Mouse (Mus musculus) ES-E14 (cell line): ENCODE measurements around the gene Tatdn2. TPM values are rescaled to one million over a fixed set of nuclear protein-coding genes. Genes with fewer than 3 reads are reported as not detected.

Source experiments
- DNase-seq: peaks from one replicate; pipeline ENCODE4 v3.0.0-alpha.2; 2013; ENCODE audit warnings: low read depth, low spot score
- H3K27ac ChIP-seq: 2 replicates; pipeline ENCODE4 v1.5.1; 2012; ENCODE audit warnings: low read depth, mild to moderate bottlenecking, low read length, moderate library complexity, mixed read lengths; ENCODE audit not compliant: poor library complexity, insufficient read depth, severe bottlenecking
- H3K36me3 ChIP-seq: 2 replicates; pipeline ENCODE4 v1.6.1; 2012; ENCODE audit warnings: mild to moderate bottlenecking, low read length, moderate library complexity, mixed read lengths; ENCODE audit not compliant: control insufficient read depth, poor library complexity, insufficient read depth, severe bottlenecking
- H3K4me1 ChIP-seq, 2 experiments: fragments of 150-350 bp in 1 of 2; sonication (generic) in 1 of 2; 2 replicates each; pipeline ENCODE4 v1.6.1; 2012; ENCODE audit warnings: low read length in 2 of 2, mild to moderate bottlenecking in 1 of 2, mixed read lengths in 1 of 2; ENCODE audit not compliant: control insufficient read depth in 2 of 2, insufficient read depth in 2 of 2, poor library complexity in 1 of 2
- H3K4me3 ChIP-seq, 2 experiments: fragments of 150-350 bp in 1 of 2; sonication (generic) in 1 of 2; 2 replicates each; pipeline ENCODE4 v1.5.1; 2012; ENCODE audit warnings: low read length in 2 of 2, low read depth in 1 of 2, mild to moderate bottlenecking in 1 of 2, mixed read lengths in 1 of 2; ENCODE audit not compliant: insufficient read depth in 1 of 2, poor library complexity in 1 of 2, severe bottlenecking in 1 of 2
- H3K9ac ChIP-seq: 2 replicates; pipeline ENCODE4 v1.6.1; 2012; ENCODE audit warnings: low read depth, mild to moderate bottlenecking, low read length, mixed read lengths; ENCODE audit not compliant: poor library complexity, insufficient read depth, severe bottlenecking
- H3K9me3 ChIP-seq: fragments of 150-350 bp; sonication (generic); 2 replicates; pipeline ENCODE4 v1.6.1; 2012; ENCODE audit warnings: low read depth, mild to moderate bottlenecking, low read length; ENCODE audit not compliant: control insufficient read depth, insufficient read depth
- CHD2 ChIP-seq: IDR thresholded peaks from 2 replicates; pipeline ENCODE4 v1.6.1; 2014; ENCODE audit warnings: mild to moderate bottlenecking, low read depth, low read length, inconsistent platforms
- HCFC1 ChIP-seq: IDR thresholded peaks from 2 replicates; pipeline ENCODE4 v1.6.1; 2012; ENCODE audit warnings: low read length, inconsistent platforms, borderline replicate concordance; ENCODE audit not compliant: insufficient read depth
- MAFK ChIP-seq: IDR thresholded peaks from 2 replicates; pipeline ENCODE4 v1.6.1; 2014; ENCODE audit warnings: mild to moderate bottlenecking, low read depth, low read length, inconsistent platforms; ENCODE audit not compliant: insufficient read depth
- ZC3H11A ChIP-seq: IDR thresholded peaks from 2 replicates; pipeline ENCODE4 v1.6.1; 2012; ENCODE audit warnings: low read depth, mild to moderate bottlenecking, inconsistent platforms, low read length, borderline replicate concordance
- ZNF384 ChIP-seq: IDR thresholded peaks from 2 replicates; pipeline ENCODE4 v1.6.1; 2012; ENCODE audit warnings: low read depth, low read length, inconsistent platforms
- in situ Hi-C, 2 experiments: fragments of 600-800 bp; cut with MboI; formaldehyde crosslinking; loops; one replicate each; pipeline ENCODE4 v1.15.1; 2025; ENCODE audit warnings: low sequenced_read_pairs in 2 of 2, inconsistent platforms in 1 of 2; ENCODE audit not compliant: unreplicated experiment in 2 of 2
- total RNA-seq: library from RNA; depleted of rRNA; stranded (reverse); fragments of 300-350 nt; gene quantifications from 2 replicates; pipeline ENCODE4 v1.2.3, GENCODE M21; 2012

Tatdn2 gene
- total RNA-seq, 1 experiment: 70.6 TPM

GRCm38 (mm10) chr6:113690008-113690399 lies 6.8 kb upstream of the Tatdn2 start:
- no peak for TF ChIP-seq ZNF384
- TF ChIP-seq HCFC1: 0 out of 2 replicates have a peak, but pooled peaks have one; percentile 26

GRCm38 (mm10) chr6:113690400-113691083 lies 6.3 kb upstream of the Tatdn2 start:
- TF ChIP-seq CHD2 (no peak), ZC3H11A (no peak), MAFK (no peak), HCFC1 (0 out of 2 replicates have a peak, but pooled peaks have one; percentile 17), ZNF384 (no peak)
- Histone ChIP-seq H3K27ac (peak overlapping the region; percentile 87), H3K36me3 (peaks cover 8% of the 10 kb centered on the region; the same call in 1 of the 2 replicates), H3K4me1 (peaks cover 8 to 17% of the 10 kb centered on the region in 2 experiments), H3K4me3 (peak overlapping the region; percentile 22 to 56; a peak in 2 of 4 replicates), H3K9ac (peak overlapping the region; percentile 69), H3K9me3 (no peaks in the 10 kb centered on the region)
- peak; percentile 66 for DNase-seq
- in situ Hi-C loops: no loop called here

More at GRCm38 (mm10) chr6:113690008-113690399, 6.8 kb upstream of the Tatdn2 start:
- Histone ChIP-seq H3K36me3 (peaks cover 8% of the 10 kb centered on the region; the same call in 1 of the 2 replicates), H3K27ac (peak overlapping the region; percentile 87), H3K9me3 (no peaks in the 10 kb centered on the region), H3K4me3 (peak overlapping the region; percentile 11 to 56; a peak in 2 of 4 replicates), H3K9ac (peak overlapping the region; percentile 30; the same call in 1 of the 2 replicates), H3K4me1 (peaks cover 7 to 21% of the 10 kb centered on the region in 2 experiments)
- no peak for DNase-seq
- in situ Hi-C loops: no loop called here

- Histone ChIP-seq H3K9ac (peak overlapping the region; percentile 69), H3K4me1 (peaks cover 13 to 15% of the 10 kb centered on the region in 2 experiments), H3K36me3 (peaks cover 8% of the 10 kb centered on the region; the same call in 1 of the 2 replicates), H3K27ac (peak overlapping the region; percentile 83), H3K4me3 (peak overlapping the region in 1 of 2 experiments; percentile 56; a peak in 2 of 4 replicates), H3K9me3 (no peaks in the 10 kb centered on the region)
- TF ChIP-seq ZC3H11A: no peak
- DNase-seq: no peak
- in situ Hi-C loops: no loop called here
These were observed 5.8 kb upstream of the Tatdn2 start for GRCm38 (mm10) chr6:113691084-113691462.

GRCm38 (mm10) chr6:113692661-113693133 lies 4.2 kb upstream of the Tatdn2 start:
- in situ Hi-C loops: no loop called here
- no peak overlapping the region for H3K4me3 ChIP-seq
- no peak for DNase-seq
- no peaks in the 10 kb centered on the region for H3K9me3 ChIP-seq
- H3K9ac ChIP-seq: no peak overlapping the region
- no peak for TF ChIP-seq ZC3H11A
- no peak for TF ChIP-seq CHD2
- TF ChIP-seq ZNF384: no peak
- no peak for TF ChIP-seq MAFK
- no peak for TF ChIP-seq HCFC1
- peaks cover 8% of the 10 kb centered on the region; the same call in 1 of the 2 replicates for H3K36me3 ChIP-seq
- peaks cover 11 to 12% of the 10 kb centered on the region in 2 experiments for H3K4me1 ChIP-seq
- no peak overlapping the region for H3K27ac ChIP-seq

GRCm38 (mm10) chr6:113693377-113693776 lies 3.5 kb upstream of the Tatdn2 start:
- no peak overlapping the region for H3K4me3 ChIP-seq
- H3K9me3 ChIP-seq: no peaks in the 10 kb centered on the region
- H3K27ac ChIP-seq: no peak overlapping the region
- TF ChIP-seq ZNF384: no peak
- no peak for TF ChIP-seq CHD2
- TF ChIP-seq HCFC1: no peak
- TF ChIP-seq ZC3H11A: no peak
- TF ChIP-seq MAFK: no peak
- H3K9ac ChIP-seq: no peak overlapping the region
- peaks cover 8% of the 10 kb centered on the region; the same call in 1 of the 2 replicates for H3K36me3 ChIP-seq
- no peak for DNase-seq
- H3K4me1 ChIP-seq: peaks cover 9 to 11% of the 10 kb centered on the region in 2 experiments; a peak in 3 of 4 replicates
- in situ Hi-C loops: no loop called here
